Comparison of ENCODE assay signal across 25 mouse cellular contexts in the genomic region with DNA sequence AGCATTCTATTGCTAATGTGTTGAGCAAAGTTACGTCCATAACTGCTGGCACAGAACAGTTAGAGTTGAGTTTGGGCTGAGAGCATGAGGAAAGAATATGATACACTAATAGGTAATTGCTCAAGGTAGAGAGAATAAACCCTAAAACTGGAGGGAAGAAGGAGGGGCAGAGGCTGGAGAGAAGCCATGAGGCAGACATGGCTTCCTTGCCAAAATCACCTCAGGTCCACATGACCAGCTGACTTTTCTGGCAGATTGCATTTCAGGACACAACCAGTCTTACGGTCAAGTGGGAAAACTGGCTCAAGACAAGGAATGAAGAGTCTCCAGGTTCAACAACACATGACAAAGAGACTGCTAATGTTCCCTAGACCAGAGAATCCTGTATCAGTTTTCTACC.
"Had no signal": no experiment of that assay in that cellular context is flagged by ENCODE, and none has a peak within 500 bp of the region (broad histone marks: within the 10 kb centered on the region; RNA-seq: fewer than 3 reads in every experiment).

No protein-coding gene starts in this region.

- H3K9me3 ChIP-seq: heart, embryonic 13.5 days; heart, embryonic 15.5 days; hindbrain, embryonic 10.5 days; hindbrain, embryonic 12.5 days; intestine, embryonic 15.5 days; limb, embryonic 10.5 days; limb, embryonic 12.5 days; liver, embryonic 13.5 days had no signal

- H3K9ac ChIP-seq: heart, embryonic 13.5 days; heart, embryonic 15.5 days; hindbrain, embryonic 12.5 days; hindbrain, embryonic 14.5 days; intestine, embryonic 15.5 days; limb, embryonic 12.5 days; liver, embryonic 13.5 days had no signal

- H3K4me1 ChIP-seq: heart, embryonic 13.5 days; heart, embryonic 15.5 days; hindbrain, embryonic 10.5 days; hindbrain, embryonic 12.5 days; intestine, embryonic 15.5 days; liver, embryonic 13.5 days had no signal

- ATAC-seq: inflammation-experienced regulatory T-cells, adult 6 months; intestine, embryonic 15.5 days; intestine, postnatal 0 days had no signal

- H3K27me3 ChIP-seq: heart, embryonic 13.5 days; heart, embryonic 15.5 days; hindbrain, embryonic 12.5 days; intestine, embryonic 15.5 days; limb, embryonic 12.5 days; liver, embryonic 13.5 days had no signal

- H3K36me3 ChIP-seq: heart, embryonic 13.5 days; heart, embryonic 15.5 days; hindbrain, embryonic 10.5 days; hindbrain, embryonic 12.5 days; intestine, embryonic 15.5 days; limb, embryonic 10.5 days; limb, embryonic 12.5 days; liver, embryonic 13.5 days had no signal

- H3K4me2 ChIP-seq: heart, embryonic 11.5 days; heart, embryonic 13.5 days; heart, embryonic 15.5 days; hindbrain, embryonic 12.5 days; hindbrain, embryonic 14.5 days; intestine, embryonic 15.5 days; limb, embryonic 12.5 days; liver, embryonic 11.5 days; liver, embryonic 13.5 days had no signal

- H3K4me3 ChIP-seq: gastrocnemius, adult 2 months; heart, adult 2 months; heart, embryonic 13.5 days; heart, embryonic 15.5 days; hindbrain, embryonic 10.5 days; hindbrain, embryonic 12.5 days; intestine, embryonic 15.5 days; layer of hippocampus, adult 2 months; limb, embryonic 10.5 days; limb, embryonic 12.5 days; liver, embryonic 13.5 days had no signal

- DNase-seq: gastrocnemius, adult 2 months; gastrocnemius, postnatal 10 days; gastrocnemius, postnatal 25 days; heart, adult 2 months; heart, postnatal 4 days; kidney, adult 18-20 months; kidney, adult 8-10 months; kidney, postnatal 10 days; kidney, postnatal 25 days; kidney, postnatal 4 days; liver; liver, embryonic 13.5 days had no signal

- H3K27ac ChIP-seq: gastrocnemius, adult 2 months; heart, adult 2 months; heart, embryonic 13.5 days; heart, embryonic 15.5 days; hindbrain, embryonic 10.5 days; hindbrain, embryonic 12.5 days; intestine, embryonic 15.5 days; layer of hippocampus, adult 2 months; limb, embryonic 10.5 days; limb, embryonic 12.5 days; liver, embryonic 13.5 days had no signal
